Mouse (Mus musculus): Measurements from ENCODE around the gene Gnb1l. TPM values are rescaled to one million over a fixed set of nuclear protein-coding genes. Genes with fewer than 3 reads are reported as not detected.

Gnb1l gene
- polyA plus RNA-seq, 1 experiment from 2014 or later = 18.4 TPM

GRCm38 (mm10) chr16:18585676-18586075, 87.2 kb downstream of the Gnb1l start:
- no peaks in the 10 kb centered on the region for H3K9me3 ChIP-seq (replicated peaks)
- peak overlapping the region; percentile 49 for H3K4me3 ChIP-seq
- H3K36me3 ChIP-seq = no peaks in the 10 kb centered on the region
- 3% methylated on average over 10 of the region's 10 CpGs for WGBS
- peaks cover 100% of the 10 kb centered on the region for H3K27me3 ChIP-seq (ENCODE audit: low read depth, poor library complexity, severe bottlenecking)
- no peak overlapping the region for H3K27ac ChIP-seq
- peaks cover 69% of the 10 kb centered on the region for H3K4me1 ChIP-seq
- peak; percentile 64 for DNase-seq (ENCODE audit: low spot score)

GRCm38 (mm10) chr16:18586076-18586905, 87.8 kb downstream of the Gnb1l start:
- Histone ChIP-seq H3K27ac (peak overlapping the region; percentile 61), H3K9me3 (replicated peaks) (no peaks in the 10 kb centered on the region), H3K36me3 (no peaks in the 10 kb centered on the region), H3K4me3 (peak overlapping the region; percentile 49), H3K4me1 (peaks cover 68% of the 10 kb centered on the region), H3K27me3 (ENCODE audit: low read depth, poor library complexity, severe bottlenecking) (peaks cover 100% of the 10 kb centered on the region)
- under 1% methylated on average over 83 of the region's 83 CpGs for WGBS
- DNase-seq (ENCODE audit: low spot score) = peak; percentile 70

- peak overlapping the region; percentile 61 for H3K27ac ChIP-seq
- peak overlapping the region; percentile 49 for H3K4me3 ChIP-seq
- H3K36me3 ChIP-seq = no peaks in the 10 kb centered on the region
- H3K9me3 ChIP-seq (replicated peaks) = no peaks in the 10 kb centered on the region
- under 1% methylated on average over 53 of the region's 62 CpGs for WGBS
- H3K4me1 ChIP-seq = peaks cover 68% of the 10 kb centered on the region
- peaks cover 100% of the 10 kb centered on the region for H3K27me3 ChIP-seq (ENCODE audit: low read depth, poor library complexity, severe bottlenecking)
- peak; percentile 62 for DNase-seq (ENCODE audit: low spot score)
These were observed 88.5 kb downstream of the Gnb1l start for GRCm38 (mm10) chr16:18586906-18587546.

- DNase-seq (ENCODE audit: low spot score) = peak; percentile 70
- 1% methylated on average over 57 of the region's 57 CpGs for WGBS
- Histone ChIP-seq H3K4me1 (peaks cover 58% of the 10 kb centered on the region), H3K9me3 (replicated peaks) (no peaks in the 10 kb centered on the region), H3K36me3 (no peaks in the 10 kb centered on the region), H3K27ac (0 out of 2 replicates have a peak overlapping the region, but pooled peaks have one; percentile 30), H3K4me3 (peak overlapping the region; percentile 44), H3K27me3 (ENCODE audit: low read depth, poor library complexity, severe bottlenecking) (peaks cover 98% of the 10 kb centered on the region)
These were observed 89.6 kb downstream of the Gnb1l start for GRCm38 (mm10) chr16:18587847-18588737.

- Histone ChIP-seq H3K4me3 (peak overlapping the region; percentile 29), H3K27ac (0 out of 2 replicates have a peak overlapping the region, but pooled peaks have one; percentile 30), H3K36me3 (no peaks in the 10 kb centered on the region), H3K9me3 (replicated peaks) (no peaks in the 10 kb centered on the region), H3K27me3 (ENCODE audit: low read depth, poor library complexity, severe bottlenecking) (peaks cover 98% of the 10 kb centered on the region), H3K4me1 (peaks cover 56% of the 10 kb centered on the region)
- DNase-seq (ENCODE audit: low spot score) = no peak
- under 1% methylated on average over 31 of the region's 31 CpGs for WGBS
These were observed 90.2 kb downstream of the Gnb1l start for GRCm38 (mm10) chr16:18588738-18589055.

GRCm38 (mm10) chr16:18589080-18589621, 90.6 kb downstream of the Gnb1l start:
- WGBS = 9% methylated on average over 9 of the region's 9 CpGs
- H3K27ac ChIP-seq = no peak overlapping the region
- peak overlapping the region; percentile 43; the same call in 1 of the 2 replicates for H3K4me3 ChIP-seq
- no peak for DNase-seq (ENCODE audit: low spot score)
- no peaks in the 10 kb centered on the region for H3K36me3 ChIP-seq
- H3K4me1 ChIP-seq = peaks cover 55% of the 10 kb centered on the region
- H3K9me3 ChIP-seq (replicated peaks) = no peaks in the 10 kb centered on the region
- H3K27me3 ChIP-seq (ENCODE audit: low read depth, poor library complexity, severe bottlenecking) = peaks cover 98% of the 10 kb centered on the region

- 2% methylated on average over 48 of the region's 48 CpGs for WGBS
- peaks cover 55% of the 10 kb centered on the region for H3K4me1 ChIP-seq
- peak; percentile 70 for DNase-seq (ENCODE audit: low spot score)
- peak within 1 kb of the TSS; percentile 43 for H3K4me3 ChIP-seq
- H3K27ac ChIP-seq = peak within 1 kb of the TSS; percentile 25; the same call in 1 of the 2 replicates
- H3K9me3 ChIP-seq (replicated peaks) = no peaks in the 10 kb centered on the region
- peaks cover 98% of the 10 kb centered on the region for H3K27me3 ChIP-seq (ENCODE audit: low read depth, poor library complexity, severe bottlenecking)
- H3K36me3 ChIP-seq = no peaks in the 10 kb centered on the region
These were observed 91.6 kb downstream of the Gnb1l start, which contains the start of gene Tbx1 for GRCm38 (mm10) chr16:18589804-18590790. Gene Tbx1 (minus strand): TSS chr16:18590671.

- WGBS = under 1% methylated on average over 59 of the region's 59 CpGs
- Histone ChIP-seq H3K9me3 (replicated peaks) (no peaks in the 10 kb centered on the region), H3K27ac (peak overlapping the region; percentile 25; the same call in 1 of the 2 replicates), H3K36me3 (no peaks in the 10 kb centered on the region), H3K4me3 (peak overlapping the region; percentile 43), H3K27me3 (ENCODE audit: low read depth, poor library complexity, severe bottlenecking) (peaks cover 98% of the 10 kb centered on the region), H3K4me1 (peaks cover 52% of the 10 kb centered on the region)
- peak; percentile 82 for DNase-seq (ENCODE audit: low spot score)
These were observed 92.8 kb downstream of the Gnb1l start for GRCm38 (mm10) chr16:18591047-18592018.

GRCm38 (mm10) chr16:18593930-18594329, 95.4 kb downstream of the Gnb1l start:
- Histone ChIP-seq H3K4me3 (no peak overlapping the region), H3K4me1 (peaks cover 37% of the 10 kb centered on the region), H3K27ac (no peak overlapping the region), H3K36me3 (no peaks in the 10 kb centered on the region), H3K9me3 (replicated peaks) (no peaks in the 10 kb centered on the region), H3K27me3 (ENCODE audit: low read depth, poor library complexity, severe bottlenecking) (peaks cover 96% of the 10 kb centered on the region)
- peak; percentile 25 for DNase-seq (ENCODE audit: low spot score)
- 78% methylated on average over 2 of the region's 2 CpGs for WGBS

GRCm38 (mm10) chr16:18596255-18596654, 97.7 kb downstream of the Gnb1l start:
- no peak for DNase-seq (ENCODE audit: low spot score)
- 40% methylated on average over 5 of the region's 5 CpGs for WGBS
- Histone ChIP-seq H3K27ac (0 out of 2 replicates have a peak overlapping the region, but pooled peaks have one; percentile 9), H3K27me3 (ENCODE audit: low read depth, poor library complexity, severe bottlenecking) (peaks cover 86% of the 10 kb centered on the region), H3K9me3 (replicated peaks) (no peaks in the 10 kb centered on the region), H3K4me3 (no peak overlapping the region), H3K36me3 (no peaks in the 10 kb centered on the region), H3K4me1 (peaks cover 20% of the 10 kb centered on the region)

All from limb, embryonic 10.5 days (tissue).